Mouse (Mus musculus): ENCODE measurements around the gene Oog1.
"Not testable (repeated sequence)": the region's sequence is repeated elsewhere in the genome, so short reads cannot be mapped to it uniquely, and the experiment has no call there.

Oog1 gene

GRCm38 (mm10) chr12:87602388-87602787 lies at the start of gene Oog1:
Gene Oog1 (plus strand): TSS chr12:87602688.
- not testable (repeated sequence) for H3K4me3 ChIP-seq (replicated peaks; ENCODE audit: low read length); H3K36me3 ChIP-seq (ENCODE audit: insufficient read depth, low read length); H3K4me1 ChIP-seq (replicated peaks; ENCODE audit: low read depth, low read length)

DNA sequence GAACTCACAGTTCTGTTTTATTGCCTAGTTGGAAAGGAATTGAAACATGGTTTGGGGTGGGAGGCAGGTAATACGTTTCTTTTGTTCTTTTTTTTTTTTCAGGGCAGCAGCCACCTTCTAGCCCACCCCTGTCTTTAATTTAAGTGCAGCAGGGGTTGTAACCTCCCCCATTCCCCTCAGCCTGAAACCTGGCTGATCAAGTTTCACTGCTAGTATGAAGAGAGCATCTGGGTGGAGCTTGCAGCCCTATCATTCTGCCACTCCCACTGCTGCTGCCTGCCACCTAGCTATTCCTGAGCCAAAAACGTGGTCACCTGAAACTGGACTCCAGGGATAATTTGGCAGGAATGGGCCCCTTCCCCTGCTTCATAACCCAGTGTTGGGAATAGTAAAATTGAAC lies 1.1 kb upstream of the Oog1 start:
- not testable (repeated sequence) for H3K4me1 ChIP-seq (replicated peaks; ENCODE audit: low read depth, low read length); H3K36me3 ChIP-seq (ENCODE audit: insufficient read depth, low read length); H3K9me3 ChIP-seq (ENCODE audit: low read length); H3K27me3 ChIP-seq (ENCODE audit: insufficient read depth, low read length); H3K4me3 ChIP-seq (replicated peaks; ENCODE audit: low read length)

More at GRCm38 (mm10) chr12:87602388-87602787, at the start of gene Oog1:
- not testable (repeated sequence) for H3K27me3 ChIP-seq (ENCODE audit: insufficient read depth, low read length); H3K9me3 ChIP-seq (ENCODE audit: low read length)

GRCm38 (mm10) chr12:87618569-87618968 lies 16.1 kb downstream of the Oog1 start, which contains the start of gene Gm4027:
Gene Gm4027 (plus strand): TSS chr12:87618869.
- H3K4me3 ChIP-seq (replicated peaks; ENCODE audit: low read length); H3K9me3 ChIP-seq (ENCODE audit: low read length); H3K27me3 ChIP-seq (ENCODE audit: insufficient read depth, low read length); H3K4me1 ChIP-seq (replicated peaks; ENCODE audit: low read depth, low read length); H3K36me3 ChIP-seq (ENCODE audit: insufficient read depth, low read length): not testable (repeated sequence)

- not testable (repeated sequence) for H3K4me1 ChIP-seq (replicated peaks; ENCODE audit: low read depth, low read length); H3K27me3 ChIP-seq (ENCODE audit: insufficient read depth, low read length); H3K9me3 ChIP-seq (ENCODE audit: low read length); H3K36me3 ChIP-seq (ENCODE audit: insufficient read depth, low read length); H3K4me3 ChIP-seq (replicated peaks; ENCODE audit: low read length)
These were observed 42.0 kb downstream of the Oog1 start, which contains the start of gene Gm16381 for GRCm38 (mm10) chr12:87644520-87644919. Gene Gm16381 (minus strand): TSS chr12:87644620.

DNA sequence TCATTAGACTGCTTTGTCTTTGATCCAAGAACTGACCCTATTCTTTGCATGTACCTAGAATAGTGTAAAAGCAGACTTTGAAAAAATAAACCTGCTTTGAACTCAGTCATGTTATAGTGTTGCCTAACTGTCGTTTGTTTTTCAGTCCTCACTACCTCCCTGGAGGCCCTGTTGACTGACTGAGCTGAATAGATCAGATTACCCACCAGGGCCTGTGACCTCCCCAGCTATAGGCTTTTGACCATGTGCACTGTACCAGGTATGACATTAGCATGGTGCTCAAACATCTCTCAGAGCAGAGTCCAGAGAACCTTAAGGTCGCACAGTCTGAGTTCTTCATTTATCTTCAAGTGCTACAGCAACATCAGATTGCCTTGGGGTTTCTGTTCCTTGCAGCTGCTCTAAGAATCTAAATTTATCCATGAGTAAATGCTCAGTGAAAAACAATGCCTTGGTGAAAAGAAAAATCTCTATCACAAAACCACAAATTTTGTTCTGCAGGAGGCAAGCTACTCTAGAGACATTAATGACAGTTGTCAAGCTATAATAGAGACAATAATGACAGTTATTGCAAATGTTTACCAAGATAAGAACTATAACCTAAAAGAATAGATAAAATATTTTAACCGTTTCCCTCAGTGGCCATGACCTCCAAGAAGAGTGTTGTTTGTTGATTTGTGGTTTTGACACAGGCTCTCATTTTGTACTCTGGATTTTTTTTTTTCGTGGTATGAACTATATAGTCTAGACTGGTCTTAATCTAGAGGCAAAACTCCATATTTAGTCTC lies 50.6 kb downstream of the Oog1 start:
- not testable (repeated sequence) for H3K36me3 ChIP-seq (ENCODE audit: insufficient read depth, low read length); H3K4me1 ChIP-seq (replicated peaks; ENCODE audit: low read depth, low read length); H3K4me3 ChIP-seq (replicated peaks; ENCODE audit: low read length); H3K27me3 ChIP-seq (ENCODE audit: insufficient read depth, low read length); H3K9me3 ChIP-seq (ENCODE audit: low read length)
